Mouse (Mus musculus): ENCODE results near the gene Cuta. TPM values are rescaled to one million over a fixed set of nuclear protein-coding genes. Genes with fewer than 3 reads are reported as not detected.
"Not testable (repeated sequence)": the region's sequence is repeated elsewhere in the genome, so short reads cannot be mapped to it uniquely, and the experiment has no call there.

The Cuta gene
- total RNA-seq, 2 experiments from 2014 or later, result 14.4 to 59.6 TPM

- ATAC-seq (replicated peaks; ENCODE audit: low FRiP score, poor library complexity, severe bottlenecking), result peak; percentile 18
Observed at GRCm38 (mm10) chr17:26938731-26939130, 638 bp downstream of the Cuta start.

DNA sequence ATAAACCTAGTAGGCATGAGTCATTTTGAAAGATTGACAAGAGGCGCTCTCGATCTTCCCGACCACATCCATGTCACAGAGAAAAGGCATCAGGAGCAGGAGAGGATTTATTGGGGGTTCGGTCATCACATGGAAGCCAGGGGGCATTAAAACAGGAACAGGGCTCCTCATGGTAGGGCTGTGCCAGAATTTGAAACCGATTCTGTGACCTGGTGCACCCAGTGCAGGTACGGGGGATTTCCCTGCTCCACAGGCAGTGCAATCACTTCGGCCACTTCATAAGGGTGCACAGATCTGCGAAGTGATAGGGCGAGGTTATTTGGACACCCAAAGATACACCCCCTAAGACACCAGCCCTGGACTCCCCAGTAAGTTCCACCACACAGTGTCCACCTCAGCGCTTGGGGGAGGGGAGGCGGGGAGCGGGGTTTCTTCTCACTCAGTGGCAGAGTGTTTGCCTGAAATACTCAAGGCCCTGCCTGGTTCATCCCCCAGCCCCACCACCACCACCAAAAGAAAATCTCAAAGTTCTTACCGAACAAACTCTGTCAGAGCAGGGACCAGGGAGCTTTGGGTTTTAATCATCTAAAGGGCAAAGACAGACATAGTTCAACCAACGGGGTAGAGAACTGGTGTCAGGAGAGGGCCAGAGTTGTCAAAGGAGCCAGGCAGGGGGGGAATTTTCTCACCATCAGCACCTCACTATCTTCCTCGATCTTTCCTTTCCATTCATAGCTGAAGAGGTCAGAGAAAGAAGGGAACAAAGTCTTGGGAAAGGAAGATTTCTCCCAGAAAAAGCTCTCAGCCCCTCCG, 1.3 kb downstream of the Cuta start:
- ATAC-seq (replicated peaks; ENCODE audit: low FRiP score, poor library complexity, severe bottlenecking), result no peak

- ATAC-seq (replicated peaks; ENCODE audit: low FRiP score, poor library complexity, severe bottlenecking), result no peak
Observed at GRCm38 (mm10) chr17:26936921-26937695, 2.3 kb downstream of the Cuta start.

DNA sequence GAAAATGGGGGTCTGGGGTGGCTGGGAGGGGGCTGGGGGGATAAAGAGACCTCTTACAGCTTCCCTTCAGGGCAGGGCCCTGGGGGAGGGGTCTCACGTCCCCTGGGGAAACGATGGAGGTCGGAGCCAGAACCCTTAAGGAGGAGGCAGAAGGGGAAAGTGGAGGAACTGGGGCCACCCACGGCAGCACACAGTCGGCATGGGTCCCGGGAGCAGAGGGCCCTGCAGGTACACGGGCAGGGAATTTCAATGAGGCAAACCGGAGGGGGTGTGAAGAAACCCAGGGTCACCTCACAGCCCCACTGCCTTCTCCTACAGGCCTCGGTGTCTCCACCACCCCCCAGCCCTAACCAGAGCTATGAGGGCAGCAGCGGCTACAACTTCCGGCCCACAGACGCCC, 2.9 kb downstream of the Cuta start:
- no peak for ATAC-seq (replicated peaks; ENCODE audit: low FRiP score, poor library complexity, severe bottlenecking)

GRCm38 (mm10) chr17:26935027-26935426, 4.3 kb downstream of the Cuta start:
- no peak for ATAC-seq (replicated peaks; ENCODE audit: low FRiP score, poor library complexity, severe bottlenecking)

DNA sequence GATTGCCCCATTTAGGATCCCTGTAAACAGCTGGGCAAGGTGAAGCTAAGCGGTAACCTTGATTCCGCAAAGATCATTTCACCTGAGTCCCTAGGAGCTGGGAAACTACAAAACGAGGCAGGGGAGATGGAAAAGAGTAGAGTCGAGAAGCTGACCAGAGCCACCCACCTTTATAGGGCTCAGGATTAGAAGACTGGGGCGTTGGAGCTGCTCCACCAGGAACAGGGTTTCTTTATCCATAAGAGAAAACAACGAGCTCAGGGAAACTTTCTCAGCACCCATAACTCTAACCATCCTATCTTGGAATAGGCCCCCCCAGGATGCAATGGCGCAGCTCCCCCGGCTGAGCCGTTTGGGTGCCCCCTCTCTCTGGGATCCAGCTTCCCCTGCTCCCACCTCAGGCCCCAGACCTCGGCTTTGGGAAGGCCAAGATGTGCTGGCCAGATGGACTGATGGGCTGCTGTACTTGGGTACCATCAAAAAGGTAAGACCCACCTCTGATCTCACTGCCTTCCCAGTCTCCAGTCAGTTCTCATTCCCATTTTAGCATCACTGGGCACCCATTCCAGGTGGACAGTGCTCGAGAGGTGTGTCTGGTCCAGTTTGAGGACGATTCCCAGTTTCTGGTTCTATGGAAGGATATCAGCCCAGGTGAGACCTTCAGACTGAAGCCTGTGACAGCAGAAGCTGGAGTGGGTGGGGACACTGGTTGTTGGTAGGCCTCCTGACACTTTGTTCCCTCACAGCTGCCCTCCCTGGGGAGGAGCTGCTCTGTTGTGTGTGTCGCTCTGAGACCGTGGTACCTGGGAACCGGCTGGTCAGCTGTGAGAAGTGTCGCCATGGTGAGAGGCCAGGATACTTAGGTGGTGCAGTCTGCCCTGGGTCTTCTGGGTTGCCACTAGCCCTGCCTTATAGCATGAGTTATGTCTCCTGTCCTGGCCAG, 5.2 kb downstream of the Cuta start:
- no peak for ATAC-seq (replicated peaks; ENCODE audit: low FRiP score, poor library complexity, severe bottlenecking)

DNA sequence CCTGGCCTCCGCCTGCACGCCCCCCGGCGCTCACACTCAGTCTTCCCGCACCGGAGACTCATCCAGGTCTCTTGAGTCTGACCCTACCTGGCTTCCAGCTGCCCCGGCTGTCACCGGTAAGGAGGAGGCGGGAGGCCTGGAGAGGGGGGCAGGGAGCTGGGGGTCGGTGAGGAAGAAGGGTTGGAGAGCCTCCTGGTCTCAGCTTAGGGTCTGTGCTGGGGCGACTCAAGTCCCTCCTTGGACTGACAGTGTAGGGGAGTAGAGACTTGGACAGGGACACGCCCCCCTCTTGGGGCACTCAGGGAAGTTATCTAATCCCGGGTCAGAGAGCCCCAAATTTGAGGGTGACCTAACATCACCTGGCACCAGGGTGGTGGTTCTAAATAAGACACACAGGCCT, 6.0 kb downstream of the Cuta start:
- ATAC-seq (replicated peaks; ENCODE audit: low FRiP score, poor library complexity, severe bottlenecking), result no peak

DNA sequence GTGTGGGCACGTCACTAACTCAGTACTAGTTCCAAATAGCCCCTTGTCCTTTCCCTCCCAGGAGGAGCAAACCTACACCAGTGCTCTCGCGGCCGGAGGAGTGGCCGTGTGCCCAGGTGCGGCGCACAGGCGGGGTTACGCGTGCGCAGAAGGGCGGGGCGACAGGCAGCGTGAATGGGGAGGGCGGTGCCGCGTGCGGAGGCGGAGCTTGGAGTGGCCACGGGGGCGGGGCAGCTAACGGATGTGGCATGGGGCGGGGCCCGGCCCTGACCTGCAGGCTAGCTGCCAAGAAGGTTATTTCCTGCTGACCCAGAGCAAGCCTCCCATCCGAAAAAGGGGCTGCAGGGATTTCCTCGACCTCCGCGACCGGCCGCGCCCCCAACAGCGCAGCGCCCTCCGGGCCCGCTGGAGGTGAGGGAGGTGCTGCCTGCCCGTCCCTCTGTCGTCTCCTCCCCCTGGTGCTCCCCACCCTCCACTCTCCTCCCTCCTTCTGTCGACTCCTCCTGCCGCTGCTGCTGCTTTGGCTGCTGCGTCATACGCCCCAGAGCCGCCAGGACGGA, 6.5 kb downstream of the Cuta start, which contains the start of gene Phf1:
Gene Phf1 (plus strand): TSS at position 214 of the 560 bp plus-strand sequence.
- peak; percentile 91 for ATAC-seq (replicated peaks; ENCODE audit: low FRiP score, poor library complexity, severe bottlenecking)

- ATAC-seq (replicated peaks; ENCODE audit: low FRiP score, poor library complexity, severe bottlenecking), result not testable (repeated sequence)
Observed at GRCm38 (mm10) chr17:26931795-26932194, 7.6 kb downstream of the Cuta start.

- not testable (repeated sequence) for ATAC-seq (replicated peaks; ENCODE audit: low FRiP score, poor library complexity, severe bottlenecking)
Observed at GRCm38 (mm10) chr17:26925414-26925813, 14.0 kb downstream of the Cuta start.

- not testable (repeated sequence) for ATAC-seq (replicated peaks; ENCODE audit: low FRiP score, poor library complexity, severe bottlenecking)
Observed at GRCm38 (mm10) chr17:26922368-26922767, 17.0 kb downstream of the Cuta start.

DNA sequence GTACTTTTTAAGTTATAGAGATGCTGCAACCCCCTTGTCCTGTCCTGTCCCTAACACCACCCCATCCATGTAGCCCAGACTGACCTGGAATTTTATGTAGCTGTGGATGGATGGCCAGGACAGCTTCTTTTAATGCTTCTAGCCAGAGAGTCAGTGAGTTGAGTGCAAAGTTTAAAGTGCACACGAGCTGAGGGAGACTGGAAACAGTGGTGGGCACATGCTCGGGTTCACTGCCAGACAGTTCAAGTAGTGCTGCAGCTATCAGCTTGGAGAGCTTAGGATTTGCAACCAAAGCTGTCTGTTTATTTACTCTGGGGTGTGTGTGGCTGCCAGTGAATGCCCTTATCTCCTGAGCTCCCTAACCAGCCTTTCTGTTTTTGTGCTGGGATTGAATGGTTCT, 19.9 kb downstream of the Cuta start:
- ATAC-seq (replicated peaks; ENCODE audit: low FRiP score, poor library complexity, severe bottlenecking), result not testable (repeated sequence)

- ATAC-seq (replicated peaks; ENCODE audit: low FRiP score, poor library complexity, severe bottlenecking), result no peak
Observed at GRCm38 (mm10) chr17:26918343-26918742, 21.0 kb downstream of the Cuta start.

DNA sequence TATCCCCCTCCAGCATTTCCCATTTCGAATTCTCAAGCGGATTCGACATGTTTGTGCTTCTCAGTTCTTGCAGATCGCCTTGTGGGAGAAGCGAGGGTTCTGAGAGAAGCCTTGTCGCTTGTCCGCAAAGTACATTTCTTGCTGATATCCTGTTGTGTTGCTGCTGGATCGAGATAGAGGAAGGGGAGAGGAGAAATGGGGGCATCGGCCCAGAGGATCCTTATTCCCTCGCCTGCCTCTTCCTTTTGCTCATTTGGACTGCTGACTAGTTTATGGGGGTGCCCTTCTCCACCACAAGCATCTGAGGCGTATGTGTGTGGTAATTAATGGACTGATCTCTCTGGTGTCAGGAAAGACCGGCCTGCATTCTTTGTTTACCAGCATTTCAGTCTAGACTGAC, 21.8 kb downstream of the Cuta start:
- peak; percentile 12 for ATAC-seq (replicated peaks; ENCODE audit: low FRiP score, poor library complexity, severe bottlenecking)

DNA sequence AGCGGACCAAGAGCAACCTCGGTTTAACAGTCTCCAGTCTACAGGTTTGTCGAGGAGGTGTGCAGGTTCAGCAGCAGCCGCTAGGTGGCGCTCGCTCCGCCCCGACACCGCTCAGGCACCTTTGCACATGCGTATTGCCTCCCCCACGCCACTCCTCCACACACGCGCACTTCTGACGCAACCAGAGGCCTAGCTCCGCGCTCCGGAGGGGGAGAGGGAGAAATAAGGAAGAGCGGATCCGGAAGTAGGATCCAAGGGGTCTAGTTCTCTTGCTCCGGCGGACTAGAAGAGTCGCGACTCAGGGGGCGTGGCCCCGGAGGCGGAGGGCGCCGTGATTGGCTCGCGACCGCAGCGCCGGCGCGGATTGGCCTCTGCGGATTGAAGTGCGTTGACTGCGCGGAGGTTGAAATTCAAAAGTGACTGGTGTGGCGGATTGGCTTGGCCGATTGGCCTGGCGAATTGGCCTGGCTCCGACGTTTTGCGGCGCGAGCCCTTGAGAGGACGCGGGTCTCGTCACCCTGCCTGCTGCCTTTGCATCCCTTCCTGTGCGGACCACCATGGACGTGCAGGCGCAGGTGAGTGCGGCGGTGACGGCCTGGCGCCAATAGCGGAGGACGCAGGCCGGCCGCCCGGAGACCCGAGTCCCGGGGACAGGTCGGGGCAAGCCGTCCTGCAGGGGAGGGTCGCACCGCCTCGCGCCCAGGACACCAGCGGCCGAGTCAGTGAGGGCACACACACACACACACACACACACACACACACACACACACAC, 22.5 kb downstream of the Cuta start, which contains the start of gene Kifc5b:
Gene Kifc5b (plus strand): TSS at position 381 of the 772 bp plus-strand sequence.
- ATAC-seq (replicated peaks; ENCODE audit: low FRiP score, poor library complexity, severe bottlenecking), result peak; percentile 97

DNA sequence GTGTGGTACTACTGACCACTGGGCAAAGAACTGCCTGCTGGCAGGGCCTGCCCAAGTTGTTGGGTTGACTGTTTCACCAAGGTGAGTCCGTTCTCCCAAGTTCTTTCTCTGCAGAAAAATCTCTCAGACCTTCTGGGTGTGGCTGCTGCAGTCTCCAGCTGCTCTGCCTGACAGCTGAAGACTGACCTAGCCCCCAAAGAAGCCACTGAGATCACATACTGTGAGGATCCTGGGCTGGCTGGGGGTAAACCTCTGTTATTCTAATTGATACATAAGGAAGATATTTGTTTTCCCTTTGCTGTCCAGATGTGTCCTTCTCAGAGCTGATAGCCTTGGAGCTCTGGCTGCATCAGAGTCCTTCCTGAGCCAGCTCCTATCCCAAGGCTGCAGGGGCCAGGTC, 24.1 kb downstream of the Cuta start:
- ATAC-seq (replicated peaks; ENCODE audit: low FRiP score, poor library complexity, severe bottlenecking), result no peak

DNA sequence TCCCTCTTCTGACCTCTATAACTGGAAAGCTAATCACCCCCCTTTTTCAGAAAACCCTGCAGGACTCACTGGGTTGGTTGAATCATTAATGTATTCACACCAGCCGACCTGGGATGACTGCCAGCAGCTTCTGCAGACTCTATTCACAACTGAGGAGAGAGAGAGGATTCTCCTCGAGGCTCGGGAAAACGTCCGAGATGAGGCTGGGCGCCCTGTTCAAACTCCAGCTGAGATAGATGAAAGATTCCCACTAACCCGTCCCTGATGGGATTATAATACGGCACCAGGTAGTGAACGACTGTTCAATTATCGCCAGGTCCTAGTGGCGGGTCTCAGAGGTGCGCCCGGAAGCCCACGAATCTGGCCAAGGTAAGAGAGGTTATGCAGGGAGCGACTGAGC, 31.9 kb downstream of the Cuta start:
- not testable (repeated sequence) for ATAC-seq (replicated peaks; ENCODE audit: low FRiP score, poor library complexity, severe bottlenecking)

- ATAC-seq (replicated peaks; ENCODE audit: low FRiP score, poor library complexity, severe bottlenecking), result no peak; the same call in 1 of the 2 replicates
Observed at GRCm38 (mm10) chr17:26904320-26904719, 35.0 kb downstream of the Cuta start.

DNA sequence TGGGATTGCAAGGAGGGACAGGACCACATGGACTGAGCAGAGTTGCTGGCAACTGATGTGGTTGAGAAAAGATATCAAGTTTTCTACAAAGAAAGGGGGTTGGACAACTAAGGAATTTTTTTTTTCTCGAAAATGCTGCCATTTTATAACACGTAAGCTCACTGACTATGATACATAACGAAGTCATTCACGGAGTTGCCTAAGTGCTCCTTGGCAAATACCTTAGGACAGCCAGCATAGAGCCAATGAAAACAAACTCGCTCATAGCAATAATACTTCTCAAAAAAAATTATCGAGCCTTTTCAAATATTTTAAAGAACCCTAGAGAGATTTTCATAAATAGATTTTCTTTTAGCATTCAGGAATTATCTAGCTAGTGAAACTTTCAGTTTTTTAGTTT, 38.5 kb downstream of the Cuta start:
- ATAC-seq (replicated peaks; ENCODE audit: low FRiP score, poor library complexity, severe bottlenecking), result no peak
